Mouse (Mus musculus) testis, postnatal 14 days (tissue): ENCODE results near the gene Hivep3.

ENCODE experiments used
- DNase-seq: peaks from one replicate; pipeline ENCODE4 v3.0.0; 2021; ENCODE audit warnings: low spot score

The Hivep3 gene

DNA sequence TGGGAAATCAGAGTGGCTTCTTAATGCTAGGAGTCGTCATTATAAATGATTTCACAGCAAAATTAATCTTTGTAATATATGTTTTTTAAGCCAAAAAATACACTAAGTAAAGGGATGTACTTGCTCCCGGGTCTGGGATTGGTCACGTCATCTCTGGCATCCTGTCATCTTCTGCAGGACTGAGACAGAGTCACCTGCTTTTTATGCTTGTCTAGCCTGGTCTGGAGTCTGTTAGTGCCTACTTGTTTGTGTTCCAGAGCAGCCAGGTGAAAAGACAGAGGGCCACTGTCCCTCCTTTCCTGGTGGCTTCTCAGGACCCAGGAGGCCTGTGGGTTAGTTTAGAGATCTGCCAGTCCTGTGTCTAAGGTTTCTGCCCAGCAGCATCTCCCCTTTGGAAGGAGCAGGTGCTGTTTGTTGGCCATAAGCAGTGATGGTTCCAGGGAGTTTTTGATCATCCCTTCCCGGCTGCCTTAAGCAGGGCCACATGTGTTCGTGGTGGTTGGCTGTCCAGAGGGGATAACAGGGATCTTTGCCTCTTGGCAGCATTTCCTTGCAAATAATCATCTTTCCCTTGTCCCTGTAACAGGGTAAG, 245.8 kb downstream of the Hivep3 start:
- DNase-seq = no peak

DNA sequence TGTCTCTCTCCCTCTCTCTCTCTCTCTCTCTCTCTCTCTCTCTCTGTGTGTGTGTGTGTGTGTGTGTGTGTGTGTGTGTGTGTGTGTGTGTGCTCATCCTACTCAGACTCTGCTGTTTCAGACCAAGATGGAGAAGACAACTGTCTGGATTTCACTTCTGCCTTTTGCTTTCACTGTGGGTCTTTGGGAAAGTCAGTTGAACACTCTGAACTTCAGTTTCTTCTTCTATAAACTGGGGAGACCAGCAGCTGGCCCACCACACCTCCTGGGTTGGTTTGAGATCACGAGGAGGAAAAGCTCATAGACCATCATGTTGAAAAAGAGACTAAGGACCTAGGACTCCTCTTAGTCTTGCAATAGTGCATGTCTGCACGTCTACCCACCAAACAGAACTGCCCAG, 246.3 kb downstream of the Hivep3 start:
- DNase-seq = no peak

DNA sequence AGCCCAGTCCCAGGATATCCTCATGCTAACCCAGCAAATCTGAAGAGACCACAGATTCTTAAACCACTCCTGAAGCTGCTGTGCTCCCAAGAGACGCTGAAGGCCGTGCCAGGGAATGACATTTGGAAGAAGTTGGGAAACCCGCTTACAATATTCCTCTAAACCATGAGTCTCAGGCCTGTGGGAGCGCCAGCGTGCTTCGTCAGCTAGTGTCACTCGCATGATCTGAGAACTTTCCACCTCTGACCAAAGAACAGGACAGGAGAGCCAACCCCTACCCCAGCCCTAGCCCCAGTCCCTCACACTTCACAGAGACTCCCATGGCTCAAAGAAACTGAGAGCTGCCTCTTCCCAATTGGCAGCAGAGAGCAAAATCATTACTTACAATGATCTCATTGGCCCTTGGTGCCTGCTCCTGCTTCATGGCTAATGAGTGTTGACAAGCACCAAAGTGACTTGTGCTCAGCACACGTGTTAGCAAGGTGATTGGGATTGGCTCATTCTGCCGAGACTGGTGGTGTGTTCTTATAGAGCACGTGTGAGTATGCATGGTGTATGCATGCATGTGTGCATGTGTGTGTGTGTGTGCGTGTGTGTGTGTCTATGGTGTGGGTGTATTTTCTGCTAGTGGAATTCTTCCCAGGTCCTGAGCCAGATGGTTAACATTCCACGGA, 247.6 kb downstream of the Hivep3 start:
- DNase-seq = no peak

DNA sequence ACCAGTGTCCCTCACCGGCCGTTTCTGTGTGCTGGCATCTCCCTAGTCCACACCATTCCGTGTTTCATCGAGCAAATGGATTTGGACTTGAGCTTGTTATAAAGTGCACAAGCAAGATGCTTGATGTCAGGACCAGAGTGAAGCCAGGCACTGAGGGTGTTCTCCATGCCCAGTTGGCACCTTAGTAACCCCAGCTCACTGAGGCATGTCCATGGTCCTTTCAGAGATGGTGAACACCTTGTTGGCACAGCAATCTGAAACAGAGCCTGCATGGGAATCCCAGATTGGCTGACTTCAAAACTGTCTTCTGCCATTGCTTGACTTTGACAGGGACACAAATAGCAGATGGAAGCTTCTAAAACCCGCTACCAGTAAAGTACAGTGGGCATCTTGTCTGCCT, 252.5 kb downstream of the Hivep3 start:
- no peak for DNase-seq

DNA sequence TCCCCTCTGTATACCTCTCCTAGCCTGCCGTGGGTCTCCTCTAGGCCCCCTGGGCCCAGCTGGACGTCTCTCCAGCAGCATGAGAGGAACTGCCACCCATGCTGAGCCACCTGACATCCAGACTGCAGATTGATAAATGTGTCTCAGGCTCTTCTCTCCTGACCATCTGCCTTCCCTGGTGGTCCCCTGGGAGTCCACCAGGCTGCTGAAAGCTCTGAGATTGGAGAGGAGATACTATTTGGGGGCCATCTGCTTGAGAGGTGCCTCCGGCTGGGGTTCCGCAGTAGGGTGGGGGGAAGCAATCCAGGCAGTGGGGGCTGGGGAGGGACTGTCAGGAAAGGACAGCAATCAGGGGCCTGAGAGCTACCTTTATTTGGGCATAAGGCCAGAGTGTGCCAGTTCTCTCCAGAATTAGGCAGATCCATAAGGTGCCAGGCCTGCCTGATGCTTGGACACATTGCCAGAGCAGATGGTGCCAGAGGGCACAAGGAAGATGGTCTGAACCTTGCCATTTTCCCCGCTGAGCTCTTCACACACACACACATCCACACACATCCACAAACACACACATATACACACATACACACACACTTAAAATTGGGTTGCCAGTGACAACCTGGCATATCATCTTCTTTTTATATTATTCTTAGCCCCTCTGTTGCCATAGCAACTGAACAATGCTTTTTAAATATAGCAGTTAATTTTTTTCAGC, 253.2 kb downstream of the Hivep3 start:
- DNase-seq = no peak

DNA sequence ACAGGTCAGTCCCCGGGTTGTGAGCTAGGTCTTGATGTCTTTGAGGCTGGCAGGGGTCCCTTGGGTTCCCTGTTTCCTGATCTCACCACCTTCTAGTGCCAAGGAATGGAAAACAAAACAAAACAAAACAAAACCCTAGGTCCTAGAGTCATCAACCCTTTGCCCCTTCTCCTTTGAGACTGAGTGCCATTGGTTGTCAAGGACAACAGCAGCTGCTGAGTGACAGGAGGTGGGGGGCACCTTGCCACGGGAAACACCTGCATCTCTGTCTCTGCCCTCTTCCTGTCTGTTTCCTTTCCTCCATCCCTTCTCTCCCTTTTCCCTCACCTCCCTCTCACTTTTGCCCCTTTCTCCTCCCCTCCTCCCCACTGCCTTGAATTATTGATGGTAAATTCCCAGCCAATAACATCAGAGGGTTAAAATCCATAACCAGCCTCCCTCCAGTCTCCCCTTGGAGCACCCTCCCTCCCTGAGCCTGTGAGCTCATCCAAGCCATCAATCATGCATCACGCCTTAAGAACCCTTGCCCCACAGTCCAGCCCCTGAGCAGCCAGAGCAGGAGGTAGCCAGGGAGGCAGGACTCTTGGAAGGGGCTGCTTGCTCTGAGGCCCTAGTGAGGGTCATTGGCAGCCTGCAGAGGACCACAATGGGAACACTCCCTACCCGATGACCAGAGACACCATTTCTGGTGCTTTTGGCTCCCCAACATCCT, 253.9 kb downstream of the Hivep3 start:
- no peak for DNase-seq

DNA sequence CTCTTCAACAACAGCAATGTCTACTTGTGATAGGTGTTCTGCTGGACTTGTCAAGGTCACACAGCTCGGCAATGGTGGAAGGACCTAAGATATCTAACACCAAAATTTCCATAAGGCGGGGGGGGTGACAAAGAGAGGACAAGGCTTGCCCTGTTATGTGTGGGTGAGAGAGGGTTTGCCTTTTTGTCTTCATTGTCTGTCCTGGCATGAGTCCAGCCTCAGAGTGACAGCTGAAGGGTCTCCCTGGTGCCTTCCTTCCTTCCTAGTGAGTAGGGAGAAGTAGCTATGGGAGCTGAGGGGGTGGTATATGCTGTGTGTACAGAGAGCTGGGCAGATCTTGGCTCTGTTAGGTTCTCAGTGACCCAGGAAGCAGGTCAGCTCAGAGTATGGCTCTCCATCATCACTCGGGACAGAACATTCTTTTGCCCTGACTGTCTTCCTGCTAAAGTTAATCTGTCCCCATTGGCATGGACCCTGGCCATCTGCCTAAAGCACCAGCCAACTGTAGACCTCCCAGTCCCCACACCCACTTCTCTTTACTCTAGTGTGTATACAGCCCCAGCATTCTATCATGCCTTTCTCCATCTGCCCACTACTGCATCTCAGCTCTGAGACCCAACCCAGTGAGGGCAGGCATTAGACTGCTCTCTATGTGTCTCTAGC, 255.6 kb downstream of the Hivep3 start:
- no peak for DNase-seq

DNA sequence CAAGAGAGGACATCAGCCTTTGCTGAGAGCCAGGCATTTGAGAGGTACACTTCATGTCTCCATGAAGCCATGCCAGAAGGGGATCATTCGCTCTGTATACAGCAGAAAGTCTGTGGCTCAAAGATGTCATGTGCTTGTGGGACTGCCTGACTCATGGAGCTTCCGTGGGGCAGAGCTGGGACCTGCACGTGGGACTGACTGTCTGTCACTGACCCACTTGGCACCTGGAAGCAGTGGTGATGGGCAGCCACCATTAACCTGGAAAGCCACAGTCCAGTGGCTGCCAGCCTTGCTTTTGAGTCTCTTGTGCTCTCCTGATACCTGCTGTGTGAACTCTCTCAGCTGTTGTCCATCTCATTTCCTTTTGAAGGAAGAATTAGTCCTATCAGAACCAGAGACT, 256.8 kb downstream of the Hivep3 start:
- DNase-seq = no peak

DNA sequence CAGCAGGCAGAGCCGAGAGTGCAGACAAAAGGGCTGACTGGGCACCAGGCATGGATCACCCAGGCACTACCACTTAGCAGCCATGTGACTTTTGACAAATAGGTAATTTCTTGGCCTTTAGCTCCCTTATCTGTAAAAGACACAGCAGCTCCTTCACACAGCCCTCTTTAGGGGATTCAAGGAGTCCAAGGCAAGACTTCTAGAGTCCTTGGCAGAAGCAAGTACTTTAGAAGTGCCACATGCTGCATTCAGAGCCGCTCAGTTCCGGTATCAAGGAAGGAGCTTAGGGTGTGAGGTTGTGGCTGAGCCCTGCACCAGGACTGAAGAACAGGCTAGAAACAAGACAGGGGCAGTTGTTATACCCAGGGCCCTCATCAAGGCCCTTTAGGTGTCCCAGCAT, 257.3 kb downstream of the Hivep3 start:
- no peak for DNase-seq

DNA sequence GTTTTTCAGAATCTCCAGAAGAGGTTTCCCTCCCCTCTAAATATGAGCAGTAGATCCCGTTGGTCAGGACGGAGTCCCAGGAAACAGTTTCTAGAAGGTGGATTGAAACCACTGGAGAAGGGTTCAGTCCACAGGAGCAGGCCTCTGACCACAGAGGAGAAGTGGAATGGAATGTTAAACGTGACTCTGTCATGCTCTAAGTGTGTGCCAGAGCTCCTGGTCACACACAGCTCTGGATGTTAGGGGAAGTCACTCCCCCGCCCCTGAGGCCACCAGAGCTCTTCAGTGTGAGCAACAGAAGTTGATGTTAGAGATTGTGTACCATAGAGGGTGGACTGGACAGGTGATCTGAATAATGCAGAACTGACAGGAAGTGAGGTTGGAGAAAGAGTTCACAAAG, 258.2 kb downstream of the Hivep3 start:
- DNase-seq = no peak

DNA sequence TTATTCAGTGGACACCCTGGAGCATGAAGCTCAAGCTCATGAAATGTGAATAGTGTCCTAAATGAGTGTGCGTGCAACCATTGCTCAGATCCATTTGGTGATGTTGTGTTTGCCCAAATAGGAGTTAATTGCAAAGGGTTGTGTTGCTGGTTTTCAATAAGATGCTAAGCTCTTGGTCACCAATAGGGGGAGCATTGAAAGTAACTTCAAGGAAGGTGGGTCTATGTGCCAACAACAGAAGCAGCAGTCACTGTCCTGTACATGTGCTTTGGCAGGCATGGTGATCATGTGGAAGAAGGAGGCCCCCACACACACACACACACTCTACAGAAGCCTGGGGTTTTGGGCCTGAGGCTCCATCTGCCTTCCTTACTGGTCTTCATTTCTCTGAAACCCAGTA, 262.8 kb downstream of the Hivep3 start:
- no peak for DNase-seq

DNA sequence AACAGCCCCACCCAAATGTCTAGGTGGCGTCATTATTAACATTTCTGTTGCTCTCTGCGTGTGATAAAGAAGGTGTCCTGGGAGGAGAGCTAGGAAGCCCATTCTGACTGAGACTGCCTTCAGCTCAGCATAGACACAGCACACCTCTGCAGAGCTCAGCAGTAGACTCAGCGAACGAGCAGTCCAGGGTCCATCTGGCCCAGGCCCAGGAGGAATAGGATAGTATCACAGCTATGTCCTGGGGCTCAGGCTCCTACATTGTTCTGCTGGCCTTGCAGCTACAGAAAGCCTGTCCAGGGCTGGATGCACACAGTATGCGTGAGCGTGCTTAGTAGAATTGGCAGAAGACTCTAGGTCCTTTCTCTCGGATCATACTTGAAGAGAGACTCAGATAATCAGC, 263.8 kb downstream of the Hivep3 start:
- DNase-seq = no peak

DNA sequence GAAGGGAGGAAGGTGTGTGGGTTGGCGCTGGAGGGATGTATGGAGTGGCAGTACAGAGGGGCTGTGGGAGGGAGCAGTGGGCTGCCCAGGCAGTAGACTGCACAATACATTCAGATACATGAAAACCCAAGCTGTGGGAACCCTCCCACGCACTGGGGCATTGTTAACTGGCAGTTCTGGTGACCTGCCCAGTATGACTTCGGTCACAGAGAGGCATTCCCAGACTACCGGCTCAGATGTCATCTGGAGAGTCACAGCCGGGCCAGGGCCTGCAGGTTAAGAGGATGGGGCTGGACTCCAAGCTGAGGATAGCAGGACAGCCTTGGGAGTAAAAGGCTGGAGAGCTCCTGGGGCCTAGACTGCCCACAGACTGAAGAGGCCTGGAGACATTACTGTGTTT, 265.3 kb downstream of the Hivep3 start:
- DNase-seq = no peak

DNA sequence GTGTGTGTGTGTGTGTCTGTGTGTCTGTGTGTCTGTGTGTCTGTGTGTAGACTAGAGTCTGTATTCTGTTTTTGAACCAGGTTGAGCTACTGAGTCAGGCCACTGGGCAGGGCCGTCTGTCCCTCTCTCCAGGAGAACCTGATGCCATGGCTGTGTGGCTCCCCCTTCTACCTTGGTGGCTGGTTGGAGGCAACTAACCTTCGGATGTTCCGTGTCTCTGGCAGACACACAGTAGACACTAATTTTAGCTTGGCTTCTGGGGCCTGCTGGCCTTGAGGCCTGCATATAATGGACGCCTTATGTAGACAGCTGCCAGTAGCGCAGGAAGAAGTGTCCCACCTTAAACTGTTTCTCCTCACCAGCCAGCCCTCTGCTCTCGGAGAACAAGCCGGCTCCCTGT, 267.3 kb downstream of the Hivep3 start:
- no peak for DNase-seq

DNA sequence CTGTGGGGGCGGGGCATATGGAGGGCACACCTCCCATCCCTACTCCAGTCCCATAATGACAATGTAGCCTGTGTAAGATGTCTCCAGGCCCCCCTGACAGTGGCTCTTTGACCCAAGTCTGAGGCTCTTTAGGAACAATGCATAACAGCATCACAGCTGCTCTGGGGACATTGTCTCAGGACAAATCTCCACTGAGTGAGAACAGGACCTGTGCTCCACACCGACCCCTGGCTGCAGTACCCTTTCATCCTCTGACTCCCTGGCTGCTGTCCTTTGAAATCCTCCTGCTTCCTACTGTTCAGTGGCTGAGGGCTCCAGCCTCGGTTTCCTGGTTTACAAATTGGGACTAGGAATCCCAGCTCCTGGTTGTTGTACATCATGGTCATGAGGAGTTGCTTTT, 269.4 kb downstream of the Hivep3 start:
- DNase-seq = no peak

DNA sequence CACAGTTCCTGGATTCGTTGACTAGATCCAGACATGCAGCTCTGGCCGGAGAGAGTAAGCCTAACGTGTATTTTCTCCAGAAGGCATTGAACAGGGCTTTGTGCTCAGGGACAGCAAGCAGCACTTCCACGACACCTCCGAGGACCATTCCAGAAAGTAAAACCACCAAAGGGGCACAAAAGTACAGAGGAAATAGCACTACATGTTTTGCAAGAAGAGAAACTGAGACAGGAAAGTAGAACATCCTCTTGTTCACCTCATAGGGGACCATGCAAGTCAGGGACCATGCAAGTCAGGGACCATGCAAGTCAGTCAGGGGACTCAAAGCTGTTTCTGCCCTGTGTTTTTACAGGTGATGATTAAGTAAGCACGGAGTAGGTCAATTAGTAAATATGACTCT, 272.5 kb downstream of the Hivep3 start:
- no peak for DNase-seq

DNA sequence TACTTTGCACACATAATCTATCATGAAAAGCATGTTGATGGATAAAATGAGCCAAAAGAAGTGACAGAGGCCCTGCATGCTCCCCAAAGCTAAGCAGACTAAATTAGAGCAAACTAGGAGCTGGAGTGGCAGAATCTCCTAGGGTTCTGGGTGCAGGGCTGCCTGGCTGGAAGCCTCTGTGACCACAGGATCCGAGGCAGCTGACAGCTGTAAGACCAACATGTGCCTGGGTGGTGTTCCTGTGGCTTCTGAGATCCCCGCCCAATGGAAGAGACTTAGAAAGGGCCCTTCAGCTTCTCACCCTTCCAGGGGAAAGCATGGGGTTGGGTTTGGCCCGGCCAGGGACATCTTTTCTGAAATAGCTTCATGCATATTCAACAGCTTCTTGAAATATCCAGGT, 274.3 kb downstream of the Hivep3 start:
- DNase-seq = no peak

DNA sequence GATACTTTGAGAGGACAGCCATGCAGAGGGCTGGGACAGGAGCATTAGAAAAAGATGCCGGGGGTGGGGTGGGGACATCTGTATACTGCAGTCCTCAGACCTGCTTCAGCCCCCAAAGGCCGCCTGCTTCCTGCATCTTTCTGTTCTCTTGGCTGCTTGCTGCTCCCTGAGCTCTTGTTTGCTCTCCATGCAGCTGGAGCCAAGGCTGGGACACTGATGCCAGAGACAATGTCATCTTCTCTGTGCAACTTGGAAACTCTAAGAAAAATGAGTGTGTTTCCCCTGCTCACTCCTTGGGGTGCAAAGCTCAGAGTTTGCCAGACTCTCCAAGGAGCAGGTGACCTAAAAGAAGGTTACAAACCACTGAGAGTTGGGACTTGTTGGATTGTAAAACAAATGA, 275.6 kb downstream of the Hivep3 start:
- DNase-seq = no peak

DNA sequence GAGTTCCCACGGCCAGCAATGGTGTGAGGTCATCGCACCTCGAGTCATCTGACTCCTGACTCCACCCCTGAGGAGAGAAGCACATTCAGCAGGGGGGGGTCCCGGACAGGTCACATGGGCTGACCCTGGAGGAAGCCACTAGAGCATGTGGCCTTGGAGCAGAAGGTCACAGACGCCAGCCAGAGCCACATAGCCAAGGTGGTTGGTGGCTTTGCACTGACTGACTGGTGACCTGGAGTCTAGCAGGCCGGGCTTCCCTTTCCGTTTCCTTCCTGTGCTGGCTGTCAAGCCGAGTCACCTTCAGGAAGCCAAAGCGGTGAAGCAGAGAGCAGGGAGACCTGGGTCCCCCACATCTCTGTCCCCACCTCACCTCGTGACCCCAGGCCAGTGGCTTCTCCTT, 278.2 kb downstream of the Hivep3 start:
- DNase-seq = no peak

DNA sequence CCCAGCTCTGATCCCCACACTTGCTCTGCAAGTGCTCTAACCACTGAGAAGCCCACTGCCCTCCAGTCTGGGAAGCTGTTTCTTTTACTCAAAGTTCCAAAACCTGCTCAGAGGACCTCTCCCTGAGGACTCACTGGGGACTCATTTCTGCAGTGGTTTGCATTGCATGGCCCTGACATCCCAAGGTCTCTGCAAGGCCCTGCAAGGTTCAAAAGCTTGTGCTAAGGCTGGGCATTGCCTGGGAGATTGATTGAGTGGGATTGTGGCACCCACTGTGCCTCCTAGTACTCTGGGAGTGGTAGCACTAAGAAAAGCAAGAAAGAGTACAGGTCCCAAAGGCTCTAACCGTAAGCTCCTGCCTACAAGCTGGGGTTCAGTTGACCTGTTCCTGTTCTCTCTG, 279.3 kb downstream of the Hivep3 start:
- DNase-seq = no peak

DNA sequence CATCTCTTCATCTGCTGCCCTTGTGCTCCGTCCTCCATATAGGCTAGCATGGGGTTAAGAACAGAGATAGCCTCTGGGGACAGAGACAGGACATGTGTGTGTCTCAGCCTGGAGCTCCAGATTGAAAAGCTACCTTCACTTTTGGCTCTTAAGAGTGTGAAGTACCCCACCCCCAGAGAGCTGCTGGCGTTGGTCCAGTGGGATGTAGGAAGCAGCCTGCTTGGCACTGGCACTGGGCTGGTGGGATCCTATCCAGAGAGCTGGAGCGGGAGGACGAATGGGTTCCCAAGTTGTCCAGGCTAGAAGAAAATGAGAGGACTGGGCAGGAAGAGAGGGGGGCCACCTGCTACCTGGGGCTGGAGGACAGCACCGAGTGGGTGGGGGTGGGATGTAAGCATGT, 284.8 kb downstream of the Hivep3 start:
- no peak for DNase-seq

DNA sequence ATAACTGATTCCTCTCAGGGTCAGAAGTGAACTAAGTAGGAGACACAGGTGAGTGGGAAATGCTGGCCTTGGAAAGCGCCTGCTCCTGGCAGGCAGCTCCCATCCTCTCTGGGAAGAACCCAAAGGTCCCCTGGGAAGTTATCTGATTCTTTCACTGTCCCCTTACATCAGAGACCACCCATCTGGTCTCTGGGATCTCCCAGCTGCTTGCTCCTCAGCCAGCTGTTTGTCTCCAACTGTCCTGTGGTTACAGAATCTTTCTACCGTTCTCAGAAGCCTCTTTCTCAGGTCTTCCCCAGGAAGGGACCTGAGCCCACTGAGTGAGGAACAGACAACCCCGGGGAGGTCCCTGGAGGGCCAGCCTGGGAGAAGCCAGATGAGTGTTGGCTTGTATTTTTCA, 288.8 kb downstream of the Hivep3 start:
- no peak for DNase-seq
